Mouse (Mus musculus) C2C12 (cell line): ENCODE results near the gene Sgsm2. TPM values are rescaled to one million over a fixed set of nuclear protein-coding genes. Genes with fewer than 3 reads are reported as not detected.

Experiments
- H3K27me3 ChIP-seq: one replicate; pipeline ENCODE4 v1.6.1; 2011; ENCODE audit not compliant: control insufficient read depth, insufficient read depth, insufficient read length
- H3K36me3 ChIP-seq: one replicate; pipeline ENCODE4 v1.6.1; 2011; ENCODE audit not compliant: control insufficient read depth, insufficient read depth
- H3K4me3 ChIP-seq: one replicate; pipeline ENCODE4 v1.5.1; 2011; ENCODE audit warnings: mild to moderate bottlenecking, control low read depth; ENCODE audit not compliant: poor library complexity, insufficient read depth, severe bottlenecking
- H3K79me2 ChIP-seq: one replicate; pipeline ENCODE4 v1.6.1; 2011; ENCODE audit not compliant: control insufficient read depth, insufficient read depth
- H3K79me3 ChIP-seq: one replicate; pipeline ENCODE4 v1.6.1; 2011; ENCODE audit warnings: low read depth, control low read depth
- H3ac ChIP-seq: one replicate; pipeline ENCODE3; 2011; ENCODE audit warnings: low read depth; ENCODE audit not compliant: control insufficient read depth, insufficient read length
- CEBPB ChIP-seq: IDR thresholded peaks from one replicate; pipeline ENCODE4 v1.6.1; 2011; ENCODE audit warnings: low read depth, mild to moderate bottlenecking, control low read depth, moderate library complexity
- CTCF ChIP-seq: IDR thresholded peaks from one replicate; pipeline ENCODE4 v1.5.1; 2011; ENCODE audit not compliant: control insufficient read depth, insufficient read depth, insufficient read length
- FOSL1 ChIP-seq: IDR thresholded peaks from one replicate; pipeline ENCODE4 v1.8.0; 2011; ENCODE audit warnings: mild to moderate bottlenecking, low read length; ENCODE audit not compliant: poor library complexity, insufficient read depth, severe bottlenecking
- MAX ChIP-seq: IDR thresholded peaks from one replicate; pipeline ENCODE4 v1.6.1; 2011; ENCODE audit warnings: mild to moderate bottlenecking, control low read depth
- MYOD1 ChIP-seq: IDR thresholded peaks from one replicate; pipeline ENCODE4 v1.6.1; 2011; ENCODE audit warnings: low read depth; ENCODE audit not compliant: control insufficient read depth, insufficient read length
- MYOG ChIP-seq: IDR thresholded peaks from one replicate; pipeline ENCODE4 v1.6.1; 2011; ENCODE audit not compliant: control insufficient read depth, insufficient read length; ENCODE audit errors: extremely low read depth
- USF1 ChIP-seq: IDR thresholded peaks from one replicate; pipeline ENCODE4 v1.6.1; 2011; ENCODE audit warnings: low read depth, mild to moderate bottlenecking, control low read depth, moderate library complexity
- polyA plus RNA-seq: library from polyadenylated mRNA; unstranded; fragments of >200 nt; fragmentation: generic; extraction: Trizol; gene quantifications from one replicate; pipeline ENCODE4 v1.2.1, GENCODE M21; 2012; ENCODE audit warnings: missing spikeins

Gene Sgsm2
- polyA plus RNA-seq, 1 experiment, result 7.8 TPM

DNA sequence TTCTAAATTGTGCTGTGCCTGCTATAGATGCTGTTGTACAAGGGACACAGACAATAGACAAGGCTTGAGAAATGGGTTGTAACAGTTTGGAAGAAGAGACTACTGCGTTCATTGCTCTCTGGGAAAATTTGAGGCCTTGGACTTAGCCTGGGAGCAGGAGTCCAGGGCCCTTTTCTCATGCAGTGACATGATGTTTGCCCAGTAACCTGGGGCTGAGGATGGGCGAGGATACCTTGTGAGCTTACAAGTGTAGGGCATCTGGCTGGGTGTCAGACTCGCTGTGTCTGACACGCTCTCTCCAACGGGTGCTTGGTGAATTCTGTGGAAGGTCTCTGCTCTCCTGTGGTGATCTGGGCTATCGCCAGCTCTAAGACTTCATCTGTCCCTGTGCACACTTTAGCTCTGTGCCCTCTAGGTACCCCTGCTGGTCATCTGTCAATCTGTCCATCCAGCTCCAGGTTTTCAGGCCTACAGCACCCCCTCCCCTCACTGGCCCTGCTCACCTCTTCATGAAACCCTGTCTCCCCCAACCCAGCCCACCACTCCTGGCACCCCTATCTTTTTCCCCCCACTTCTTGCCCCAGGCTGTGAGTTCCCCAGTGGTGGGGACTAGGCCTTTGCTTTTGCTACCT lies 61.2 kb downstream of the Sgsm2 start:
- Histone ChIP-seq H3ac (no peak overlapping the region), H3K27me3 (no peaks in the 10 kb centered on the region), H3K4me3 (no peak overlapping the region), H3K79me2 (peaks cover 64% of the 10 kb centered on the region), H3K36me3 (peaks cover 13% of the 10 kb centered on the region), H3K79me3 (peaks cover 20% of the 10 kb centered on the region)
- TF ChIP-seq MYOD1 (no peak), FOSL1 (no peak), USF1 (no peak), MYOG (no peak), CTCF (no peak)

DNA sequence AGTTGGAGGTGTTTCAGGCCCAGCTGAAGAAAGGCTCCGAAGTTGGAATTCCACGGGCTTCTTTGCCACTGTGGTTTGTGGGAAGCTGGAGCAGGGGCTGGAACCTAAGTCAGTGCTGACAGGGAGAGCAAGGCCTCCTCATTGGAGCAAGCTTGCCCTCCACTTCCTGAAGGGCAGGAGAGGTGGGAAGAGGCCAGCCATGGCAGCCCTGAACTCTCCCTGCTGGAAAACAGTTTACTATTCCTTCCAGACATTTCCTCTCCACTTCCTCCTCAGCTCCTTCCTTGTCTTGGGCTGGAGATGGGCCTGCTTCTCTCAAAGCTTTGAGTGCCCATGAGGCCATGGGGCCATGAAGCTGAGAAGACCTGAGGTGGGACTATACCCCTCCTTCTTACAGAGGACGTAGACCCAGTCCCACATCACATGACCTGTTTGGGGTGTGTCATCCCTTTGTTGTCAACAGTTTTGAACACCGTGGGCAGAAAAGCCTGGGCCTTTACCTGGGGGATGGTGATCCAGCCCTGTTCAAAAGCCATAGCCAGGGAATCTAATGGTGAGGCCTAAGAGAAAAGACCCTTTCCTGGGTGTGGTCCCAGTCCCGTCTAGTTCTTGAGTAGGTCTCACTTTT lies 62.1 kb downstream of the Sgsm2 start:
- H3K4me3 ChIP-seq, result no peak overlapping the region
- TF ChIP-seq CTCF (no peak), MYOG (no peak), FOSL1 (no peak), CEBPB (no peak), USF1 (no peak), MAX (no peak), MYOD1 (no peak)
- H3K79me2 ChIP-seq, result peaks cover 60% of the 10 kb centered on the region
- no peaks in the 10 kb centered on the region for H3K27me3 ChIP-seq
- H3K36me3 ChIP-seq, result peaks cover 6% of the 10 kb centered on the region
- no peak overlapping the region for H3ac ChIP-seq
- peaks cover 19% of the 10 kb centered on the region for H3K79me3 ChIP-seq

DNA sequence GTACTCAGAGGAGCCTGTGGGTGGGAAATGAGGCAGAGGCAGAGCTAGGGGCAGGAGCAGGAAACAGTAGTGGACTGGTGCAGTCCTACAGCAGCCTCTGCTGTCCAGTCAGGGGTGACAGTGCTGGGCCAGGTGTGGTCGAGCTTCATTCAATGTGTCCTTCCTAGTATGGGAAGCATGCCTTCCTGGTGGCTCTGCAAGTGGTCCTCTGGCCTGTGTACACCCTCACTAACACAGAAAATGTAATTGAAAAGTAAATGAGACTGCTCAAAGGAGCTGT lies 62.6 kb downstream of the Sgsm2 start:
- Histone ChIP-seq H3K79me3 (peaks cover 19% of the 10 kb centered on the region), H3K79me2 (peaks cover 56% of the 10 kb centered on the region), H3K36me3 (peaks cover 3% of the 10 kb centered on the region), H3K27me3 (no peaks in the 10 kb centered on the region), H3K4me3 (no peak overlapping the region), H3ac (no peak overlapping the region)
- TF ChIP-seq CEBPB (no peak), MYOG (no peak), FOSL1 (no peak), USF1 (no peak), MAX (no peak), MYOD1 (no peak), CTCF (no peak)

DNA sequence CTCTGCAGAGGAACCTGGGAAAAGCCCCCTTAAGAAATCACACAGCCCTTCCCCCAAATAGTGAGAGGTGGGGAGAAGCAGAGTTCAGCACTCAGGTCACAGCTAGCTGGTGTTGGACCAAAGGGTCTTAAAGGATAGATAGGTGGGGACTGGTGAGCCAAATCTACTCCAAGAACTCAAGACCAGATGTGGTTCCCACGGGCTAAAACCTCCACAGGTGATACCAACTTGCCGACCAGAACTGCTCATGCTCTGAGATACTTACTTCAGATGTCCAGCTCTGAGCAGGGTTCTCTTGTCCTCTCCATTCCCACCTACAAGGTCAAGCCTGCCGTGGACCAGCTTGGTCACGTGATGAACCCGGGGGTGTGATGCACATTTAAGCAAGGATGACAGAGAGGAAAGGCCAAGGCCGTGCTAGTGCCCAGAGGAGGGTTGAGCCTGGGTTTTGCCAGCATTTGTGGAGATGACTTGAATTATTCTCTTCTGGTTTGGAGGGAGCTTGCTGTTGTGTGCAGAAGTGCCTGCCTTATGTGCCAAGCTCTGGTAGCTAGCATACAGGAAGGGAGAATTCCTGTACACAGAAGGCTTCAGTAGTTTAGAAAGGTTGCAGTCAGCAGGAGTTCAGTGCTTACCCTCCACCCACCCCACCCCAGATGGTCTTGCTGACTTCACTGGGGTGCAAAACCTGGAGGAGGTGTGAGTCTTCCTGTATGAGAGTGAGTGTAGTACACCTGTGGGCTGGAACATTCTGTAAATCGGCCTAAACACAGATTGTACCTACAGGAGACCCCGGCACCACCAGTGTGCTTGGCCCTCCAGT lies 63.1 kb downstream of the Sgsm2 start:
- no peak overlapping the region for H3K4me3 ChIP-seq
- no peaks in the 10 kb centered on the region for H3K27me3 ChIP-seq
- no peak overlapping the region for H3ac ChIP-seq
- H3K79me2 ChIP-seq, result peaks cover 52% of the 10 kb centered on the region
- H3K36me3 ChIP-seq, result no peaks in the 10 kb centered on the region
- TF ChIP-seq MYOD1 (no peak), CTCF (no peak), CEBPB (no peak), MAX (no peak), MYOG (no peak), USF1 (no peak), FOSL1 (no peak)
- H3K79me3 ChIP-seq, result peaks cover 16% of the 10 kb centered on the region

DNA sequence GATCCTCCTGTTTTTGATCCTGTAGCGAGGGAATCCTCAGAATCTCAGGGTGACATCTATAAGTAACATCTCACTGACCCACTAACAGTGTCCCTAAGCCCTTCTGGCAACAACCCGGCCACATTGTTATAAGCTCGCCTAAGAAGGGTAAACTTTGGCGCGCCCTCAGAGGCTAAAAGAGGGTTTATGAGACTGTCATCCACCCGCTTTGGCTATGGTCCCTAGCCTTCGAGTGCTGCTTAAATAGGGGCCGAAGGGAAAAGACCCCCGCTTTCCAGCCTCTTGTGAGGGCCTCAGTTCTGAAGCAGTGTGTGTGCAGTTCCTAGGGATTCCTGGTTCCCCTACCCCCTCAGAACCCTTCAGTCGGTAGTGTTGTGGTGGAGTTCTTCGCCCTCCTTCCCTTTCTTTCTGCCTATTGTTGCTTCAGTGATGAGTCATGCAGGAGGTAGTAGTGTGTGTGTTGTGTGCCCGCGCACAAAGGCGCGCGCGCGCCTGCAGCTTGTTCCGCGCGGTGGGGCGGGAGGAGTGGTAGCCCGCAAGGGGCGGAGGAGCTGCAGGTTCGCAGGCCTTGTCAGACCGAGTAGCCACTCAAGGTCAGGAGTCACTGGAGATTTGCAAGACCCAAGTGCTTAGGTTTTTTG lies 64.2 kb downstream of the Sgsm2 start:
- Histone ChIP-seq H3K27me3 (no peaks in the 10 kb centered on the region), H3K36me3 (no peaks in the 10 kb centered on the region), H3ac (peak overlapping the region; percentile 58), H3K4me3 (peak overlapping the region; percentile 33), H3K79me2 (peaks cover 52% of the 10 kb centered on the region), H3K79me3 (peaks cover 16% of the 10 kb centered on the region)
- TF ChIP-seq MYOD1 (no peak), MAX (peak; percentile 85), FOSL1 (peak; percentile 3), CTCF (no peak), CEBPB (peak; percentile 58), MYOG (no peak), USF1 (no peak)
